Mouse (Mus musculus) liver, postnatal 0 days (tissue): ENCODE measurements around the gene Rnf216. TPM values are rescaled to one million over a fixed set of nuclear protein-coding genes. Genes with fewer than 3 reads are reported as not detected.

ENCODE experiments used
- ATAC-seq: fragments of 200-750 bp; cut with Nextera tagmentation; 2 replicates; pipeline ENCODE4 v1.8.0; 2017; ENCODE audit warnings: mild to moderate bottlenecking, moderate library complexity
- DNase-seq: peaks from one replicate; pipeline ENCODE4 v3.0.0-alpha.2; 2016
- H3K27ac ChIP-seq: fragments of 300-500 bp; sonication (generic); 2 replicates; pipeline ENCODE4 v1.5.1; 2014; ENCODE audit warnings: antibody characterized with exemption, moderate library complexity, mild to moderate bottlenecking, low read depth
- H3K27me3 ChIP-seq: fragments of 300-500 bp; sonication (generic); 2 replicates; pipeline ENCODE4 v1.6.1; 2014; ENCODE audit warnings: low read length, control low read depth, mixed read lengths; ENCODE audit not compliant: insufficient read depth
- H3K36me3 ChIP-seq: fragments of 300-500 bp; sonication (generic); replicated peaks from 2 replicates; pipeline ENCODE4 v1.6.1; 2014; ENCODE audit warnings: mild to moderate bottlenecking, control low read depth, low read length, moderate library complexity, mixed read lengths; ENCODE audit not compliant: insufficient read depth
- H3K4me1 ChIP-seq: fragments of 300-500 bp; sonication (generic); 2 replicates; pipeline ENCODE4 v1.6.1; 2014; ENCODE audit warnings: antibody characterized with exemption, mild to moderate bottlenecking, control low read depth; ENCODE audit not compliant: insufficient read depth
- H3K4me2 ChIP-seq: fragments of 300-500 bp; sonication (generic); 2 replicates; pipeline ENCODE4 v1.6.1; 2014; ENCODE audit warnings: low read depth, mild to moderate bottlenecking, low read length, moderate library complexity, mixed read lengths
- H3K4me3 ChIP-seq: fragments of 300-500 bp; sonication (generic); 2 replicates; pipeline ENCODE4 v1.5.1; 2014; ENCODE audit warnings: low read depth, low read length
- H3K9ac ChIP-seq: fragments of 300-500 bp; sonication (generic); replicated peaks from 2 replicates; pipeline ENCODE4 v1.6.1; 2014; ENCODE audit warnings: mild to moderate bottlenecking, moderate library complexity
- H3K9me3 ChIP-seq: fragments of 300-500 bp; sonication (generic); 2 replicates; pipeline ENCODE4 v1.6.1; 2016; ENCODE audit warnings: mild to moderate bottlenecking, control low read depth, low read length, mixed read lengths
- CTCF ChIP-seq: sonication (generic); IDR thresholded peaks from 2 replicates; pipeline ENCODE4 v1.5.1; 2016; ENCODE audit warnings: antibody characterized with exemption, low read depth
- EP300 ChIP-seq: IDR thresholded peaks from 2 replicates; pipeline ENCODE4 v1.6.1; 2016; ENCODE audit warnings: antibody characterized with exemption, low read depth, mild to moderate bottlenecking
- WGBS: fragments of 180-500 bp; shearing (Covaris S2); extraction: QIAGEN DNeasy Blood & Tissue Kit; methylation state at CpG from one replicate; pipeline ENCODE4 v1.1.7; 2014; ENCODE audit not compliant: insufficient replicate concordance; 5-methylcytosine and 5-hydroxymethylcytosine counted together
- polyA plus RNA-seq: library from polyadenylated mRNA; unstranded; fragments of >200 nt; fragmentation: Nextera tagmentation; extraction: Ambion mirVana; gene quantifications from 2 replicates; pipeline ENCODE4 v1.2.1, GENCODE M21; 2015

The Rnf216 gene
- polyA plus RNA-seq, 1 experiment from 2014 or later = 10.5 TPM

DNA sequence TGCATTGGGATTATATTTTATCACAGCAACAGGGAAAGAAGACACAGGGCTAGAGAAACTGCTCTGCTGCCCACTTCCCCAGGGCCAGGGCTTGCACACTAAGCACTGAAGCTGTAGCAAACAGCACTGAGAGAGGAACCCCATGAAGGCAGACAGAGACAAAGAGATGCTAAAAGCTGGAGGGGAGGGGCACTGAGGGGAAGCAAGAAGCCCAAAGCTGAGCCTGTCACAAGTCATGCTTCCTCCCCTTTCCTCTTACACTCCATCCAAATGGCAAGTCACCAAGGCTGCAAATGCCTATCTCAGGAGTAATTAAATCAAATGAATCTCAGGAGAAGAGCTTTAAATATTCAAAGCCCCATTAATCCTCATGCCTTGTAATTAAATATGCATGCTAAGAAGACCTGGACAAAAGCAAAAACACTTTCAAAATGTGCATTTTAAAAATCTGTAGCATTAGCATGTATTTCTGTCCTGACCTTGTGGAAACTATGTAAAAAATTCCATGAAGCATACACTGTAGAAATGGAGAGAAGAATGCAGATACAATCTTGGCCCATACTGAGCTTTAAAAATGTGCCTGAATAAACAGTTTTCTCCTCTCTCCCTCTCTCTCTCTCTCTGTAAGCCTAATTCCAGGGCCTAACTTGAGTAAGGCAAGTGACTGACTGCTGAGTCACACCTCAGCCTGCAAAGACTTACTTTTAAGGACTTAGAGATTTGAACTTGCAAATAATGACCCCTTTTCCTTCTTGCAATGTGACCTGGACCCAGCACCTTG, 64.4 kb downstream of the Rnf216 start:
- no peak for TF ChIP-seq EP300
- no peak for TF ChIP-seq CTCF
- H3K9me3 ChIP-seq = no peaks in the 10 kb centered on the region
- H3K4me3 ChIP-seq = no peak overlapping the region
- H3K4me2 ChIP-seq = no peak overlapping the region
- peaks cover 34% of the 10 kb centered on the region for H3K4me1 ChIP-seq
- H3K36me3 ChIP-seq = peaks cover 14% of the 10 kb centered on the region; the same call in 1 of the 2 replicates
- H3K27ac ChIP-seq = 0 out of 2 replicates have a peak overlapping the region, but pooled peaks have one; percentile 2
- DNase-seq (no peak), ATAC-seq (no peak)
- H3K27me3 ChIP-seq = no peaks in the 10 kb centered on the region
- H3K9ac ChIP-seq = no peak overlapping the region

DNA sequence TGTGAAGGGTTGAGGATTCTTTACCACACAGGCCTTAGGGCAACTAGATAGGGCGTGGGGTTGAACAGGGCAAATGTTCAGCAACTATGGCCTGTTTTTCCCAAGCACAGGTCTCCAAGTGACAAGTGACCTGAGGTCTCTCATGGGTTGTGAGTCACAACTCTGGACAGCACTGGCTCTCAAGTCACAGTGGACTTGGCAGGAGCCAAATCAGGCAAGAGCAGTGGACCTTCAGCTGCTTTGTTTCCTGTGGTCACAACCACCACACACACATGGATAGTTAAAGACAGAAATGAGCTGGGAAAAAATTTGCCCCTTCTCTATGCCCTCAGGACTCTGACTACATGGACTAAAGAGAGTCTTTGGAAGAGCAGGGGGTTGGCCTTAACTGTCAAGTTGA, 65.2 kb downstream of the Rnf216 start:
- Histone ChIP-seq H3K27ac (0 out of 2 replicates have a peak overlapping the region, but pooled peaks have one; percentile 2), H3K4me2 (no peak overlapping the region), H3K27me3 (no peaks in the 10 kb centered on the region), H3K4me3 (no peak overlapping the region), H3K36me3 (peaks cover 13% of the 10 kb centered on the region; the same call in 1 of the 2 replicates), H3K4me1 (peaks cover 26% of the 10 kb centered on the region), H3K9ac (no peak overlapping the region), H3K9me3 (no peaks in the 10 kb centered on the region)
- TF ChIP-seq CTCF (no peak), EP300 (no peak)
- WGBS = 87% methylated on average over 1 of the region's 1 CpGs
- ATAC-seq (no peak), DNase-seq (no peak)

DNA sequence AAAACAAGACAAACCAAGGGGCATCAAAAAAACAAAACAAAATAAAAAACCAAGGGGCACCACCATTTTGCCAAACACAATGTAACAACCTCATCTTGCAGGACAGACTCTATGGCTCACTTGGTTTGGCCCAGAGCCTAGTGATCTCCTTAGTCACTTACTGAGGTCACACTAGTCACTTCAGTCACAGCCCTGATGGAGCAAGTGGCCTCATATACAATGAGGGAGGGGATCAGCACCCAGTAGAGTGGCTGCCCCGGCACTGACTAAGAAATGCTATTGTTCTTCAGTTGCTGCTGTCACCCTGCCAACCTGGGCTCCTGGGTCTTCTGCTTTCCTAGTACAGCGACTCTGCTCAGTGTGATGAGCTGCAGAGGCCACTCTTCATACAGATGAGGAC, 68.9 kb downstream of the Rnf216 start:
- Histone ChIP-seq H3K4me3 (no peak overlapping the region), H3K27me3 (no peaks in the 10 kb centered on the region), H3K9ac (no peak overlapping the region), H3K9me3 (no peaks in the 10 kb centered on the region), H3K36me3 (peaks cover 5% of the 10 kb centered on the region; the same call in 1 of the 2 replicates), H3K4me2 (no peak overlapping the region), H3K4me1 (no peaks in the 10 kb centered on the region), H3K27ac (no peak overlapping the region)
- ATAC-seq = no peak
- DNase-seq = no peak
- TF ChIP-seq CTCF = no peak
- TF ChIP-seq EP300 = no peak
- WGBS = 83% methylated on average over 2 of the region's 2 CpGs

DNA sequence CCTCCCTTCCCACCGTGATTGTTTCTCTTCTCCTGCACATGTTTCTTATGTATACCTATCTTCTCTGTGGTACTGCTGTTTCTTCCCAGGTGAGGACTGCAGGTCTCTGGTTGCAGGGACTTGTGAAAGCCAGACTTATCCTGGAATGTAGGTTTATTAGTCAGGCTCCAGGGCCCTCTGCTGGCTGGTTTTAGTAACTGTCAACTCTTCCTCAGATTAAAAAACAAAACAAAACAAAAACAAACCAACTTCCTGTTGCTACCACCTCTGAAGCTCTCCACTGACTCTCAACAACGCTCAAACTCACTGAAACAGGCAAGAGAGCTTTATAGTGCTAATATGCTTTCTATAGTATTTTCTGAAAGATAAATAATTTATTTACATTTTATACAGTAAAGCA, 69.5 kb downstream of the Rnf216 start:
- H3K9me3 ChIP-seq = no peaks in the 10 kb centered on the region
- no peak overlapping the region for H3K9ac ChIP-seq
- TF ChIP-seq CTCF (peak; percentile 62), EP300 (no peak)
- no peaks in the 10 kb centered on the region for H3K27me3 ChIP-seq
- H3K27ac ChIP-seq = no peak overlapping the region
- no peaks in the 10 kb centered on the region for H3K4me1 ChIP-seq
- ATAC-seq (no peak), DNase-seq (no peak)
- H3K4me2 ChIP-seq = no peak overlapping the region
- no peak overlapping the region for H3K4me3 ChIP-seq
- WGBS = 81% methylated on average over 2 of the region's 2 CpGs
- peaks cover 5% of the 10 kb centered on the region; the same call in 1 of the 2 replicates for H3K36me3 ChIP-seq

DNA sequence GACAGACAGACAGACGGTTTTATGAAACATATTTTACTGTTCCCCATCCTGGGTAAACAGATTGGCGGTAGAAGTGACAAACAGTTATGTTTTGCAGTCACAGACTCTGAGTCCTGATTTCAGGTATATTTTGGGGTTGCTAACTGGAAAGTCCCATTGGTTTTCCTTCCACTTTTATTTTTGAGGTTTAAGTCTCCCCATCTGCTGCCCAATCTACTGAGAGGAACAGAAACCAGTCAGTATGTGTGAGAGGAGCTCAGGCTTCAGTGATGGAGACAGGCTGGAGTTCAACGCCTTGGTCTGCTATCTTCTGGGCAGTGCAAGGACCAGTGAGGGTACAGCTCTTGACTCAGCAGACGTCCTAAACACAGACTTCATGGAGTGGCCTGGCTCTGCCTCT, 74.0 kb downstream of the Rnf216 start:
- H3K9ac ChIP-seq = peak overlapping the region; percentile 34; the same call in 1 of the 2 replicates
- no peaks in the 10 kb centered on the region for H3K27me3 ChIP-seq
- DNase-seq = no peak
- H3K9me3 ChIP-seq = no peaks in the 10 kb centered on the region
- 0 out of 2 replicates have a peak overlapping the region, but pooled peaks have one; percentile 29 for H3K27ac ChIP-seq
- ATAC-seq = no peak
- peaks cover 5% of the 10 kb centered on the region; the same call in 1 of the 2 replicates for H3K36me3 ChIP-seq
- WGBS = 55% methylated on average over 4 of the region's 4 CpGs
- TF ChIP-seq CTCF (no peak), EP300 (no peak)
- peaks cover 16% of the 10 kb centered on the region for H3K4me1 ChIP-seq
- no peak overlapping the region for H3K4me3 ChIP-seq
- no peak overlapping the region for H3K4me2 ChIP-seq

DNA sequence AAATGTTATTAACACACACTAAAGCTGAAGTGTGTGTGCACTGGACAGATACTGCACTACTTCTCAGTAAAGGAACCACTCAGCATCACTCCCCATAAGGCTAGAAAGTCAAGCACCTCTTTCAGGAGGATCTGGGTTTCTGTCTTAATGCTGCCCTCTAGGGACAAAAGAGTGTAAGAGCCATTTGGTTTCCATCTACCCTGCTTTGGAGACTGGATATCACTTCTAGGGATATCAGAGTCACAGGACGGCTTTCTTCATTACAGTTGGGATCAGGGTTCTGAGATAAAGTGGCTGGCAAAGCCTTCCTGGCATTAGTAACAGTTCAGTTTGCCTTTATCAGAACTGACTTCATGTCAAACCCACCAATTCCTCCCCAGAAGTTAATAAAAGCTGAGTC, 75.6 kb downstream of the Rnf216 start:
- Histone ChIP-seq H3K4me2 (no peak overlapping the region), H3K4me3 (no peak overlapping the region), H3K9ac (no peak overlapping the region), H3K27me3 (no peaks in the 10 kb centered on the region), H3K27ac (no peak overlapping the region), H3K9me3 (no peaks in the 10 kb centered on the region), H3K4me1 (peaks cover 16% of the 10 kb centered on the region), H3K36me3 (peaks cover 5% of the 10 kb centered on the region; the same call in 1 of the 2 replicates)
- DNase-seq (no peak), ATAC-seq (peak; percentile 66)
- TF ChIP-seq CTCF = peak; percentile 89
- peak; percentile 91 for TF ChIP-seq EP300
- 23% methylated on average over 1 of the region's 1 CpGs for WGBS
